Mouse (Mus musculus): ENCODE results near the gene Slc39a11. TPM values are rescaled to one million over a fixed set of nuclear protein-coding genes. Genes with fewer than 3 reads are reported as not detected.

Slc39a11 gene
- polyA plus RNA-seq, 1 experiment from 2014 or later, result 12.5 TPM

Other genes starting within 250 kb of the Slc39a11 start
- gene Sstr2, start 30.7 kb downstream of the Slc39a11 start, polyA plus RNA-seq (2014; fragmentation: Nextera tagmentation; extraction: Ambion mirVana), result 3.3 and 3.4 TPM in 2 replicates
- gene Cog1, start 910 bp downstream of the Slc39a11 start, polyA plus RNA-seq (2014; fragmentation: Nextera tagmentation; extraction: Ambion mirVana), result 26.1 and 28.4 TPM in 2 replicates
- gene Fam104a, start 34.1 kb upstream of the Slc39a11 start, polyA plus RNA-seq (2014; fragmentation: Nextera tagmentation; extraction: Ambion mirVana), result 51.2 and 52.0 TPM in 2 replicates
- 24.8 and 26.5 TPM in 2 replicates for gene D11Wsu47e, start 34.3 kb upstream of the Slc39a11 start, polyA plus RNA-seq (2014; fragmentation: Nextera tagmentation; extraction: Ambion mirVana)
- gene Cpsf4l, start 59.9 kb upstream of the Slc39a11 start, polyA plus RNA-seq (2014; fragmentation: Nextera tagmentation; extraction: Ambion mirVana), result 0.31 TPM in 1 of 2 replicates, not detected in the other
- 59.1 and 63.7 TPM in 2 replicates for gene Cdc42ep4, start 101.8 kb upstream of the Slc39a11 start, polyA plus RNA-seq (2014; fragmentation: Nextera tagmentation; extraction: Ambion mirVana)

Measured in embryonic facial prominence, embryonic 11.5 days (tissue).